Mouse (Mus musculus): ENCODE measurements around the gene Fbh1. TPM values are rescaled to one million over a fixed set of nuclear protein-coding genes. Genes with fewer than 3 reads are reported as not detected.
"Not testable (repeated sequence)": the region's sequence is repeated elsewhere in the genome, so short reads cannot be mapped to it uniquely, and the experiment has no call there.

The Fbh1 gene
- polyA plus RNA-seq, 1 experiment from 2014 or later = 112 TPM

- Histone ChIP-seq H3K4me3 (no peak overlapping the region), H3K27me3 (ENCODE audit: low read depth, poor library complexity, severe bottlenecking) (peaks cover 14% of the 10 kb centered on the region), H3K9me3 (replicated peaks) (no peaks in the 10 kb centered on the region), H3K4me1 (no peaks in the 10 kb centered on the region), H3K36me3 (no peaks in the 10 kb centered on the region), H3K27ac (replicated peaks) (no peak overlapping the region)
- no peak for DNase-seq (ENCODE audit: low spot score)
- 84% methylated on average over 6 of the region's 6 CpGs for WGBS
These were observed 64.8 kb downstream of the Fbh1 start for GRCm38 (mm10) chr2:11712483-11712990.

GRCm38 (mm10) chr2:11710101-11710500 lies 67.3 kb downstream of the Fbh1 start:
- H3K4me3 ChIP-seq; H3K27ac ChIP-seq (replicated peaks); H3K36me3 ChIP-seq; H3K9me3 ChIP-seq (replicated peaks): not testable (repeated sequence)
- 64% methylated on average over 4 of the region's 4 CpGs for WGBS
- H3K27me3 ChIP-seq (ENCODE audit: low read depth, poor library complexity, severe bottlenecking) = peaks cover 38% of the 10 kb centered on the region
- H3K4me1 ChIP-seq = peaks cover 17% of the 10 kb centered on the region
- DNase-seq (ENCODE audit: low spot score) = peak; percentile 17

GRCm38 (mm10) chr2:11708538-11708937 lies 68.8 kb downstream of the Fbh1 start:
- peaks cover 19% of the 10 kb centered on the region for H3K4me1 ChIP-seq
- no peak for DNase-seq (ENCODE audit: low spot score)
- no peaks in the 10 kb centered on the region for H3K36me3 ChIP-seq
- H3K4me3 ChIP-seq = no peak overlapping the region
- H3K9me3 ChIP-seq (replicated peaks) = no peaks in the 10 kb centered on the region
- WGBS = 80% methylated on average over 5 of the region's 5 CpGs
- peaks cover 54% of the 10 kb centered on the region for H3K27me3 ChIP-seq (ENCODE audit: low read depth, poor library complexity, severe bottlenecking)
- H3K27ac ChIP-seq (replicated peaks) = no peak overlapping the region

- H3K4me3 ChIP-seq = peak overlapping the region; percentile 73
- H3K4me1 ChIP-seq = peaks cover 19% of the 10 kb centered on the region
- H3K27me3 ChIP-seq (ENCODE audit: low read depth, poor library complexity, severe bottlenecking) = peaks cover 56% of the 10 kb centered on the region
- no peaks in the 10 kb centered on the region for H3K9me3 ChIP-seq (replicated peaks)
- 42% methylated on average over 6 of the region's 6 CpGs for WGBS
- DNase-seq (ENCODE audit: low spot score) = peak; percentile 13
- no peak overlapping the region for H3K27ac ChIP-seq (replicated peaks)
- no peaks in the 10 kb centered on the region for H3K36me3 ChIP-seq
These were observed 70.7 kb downstream of the Fbh1 start for GRCm38 (mm10) chr2:11706746-11707065.

GRCm38 (mm10) chr2:11706030-11706745 lies 71.2 kb downstream of the Fbh1 start:
- Histone ChIP-seq H3K27ac (replicated peaks) (peak overlapping the region; percentile 74), H3K4me3 (peak overlapping the region; percentile 73), H3K36me3 (no peaks in the 10 kb centered on the region), H3K4me1 (peaks cover 19% of the 10 kb centered on the region), H3K9me3 (replicated peaks) (no peaks in the 10 kb centered on the region), H3K27me3 (ENCODE audit: low read depth, poor library complexity, severe bottlenecking) (peaks cover 56% of the 10 kb centered on the region)
- DNase-seq (ENCODE audit: low spot score) = no peak
- WGBS = 4% methylated on average over 28 of the region's 28 CpGs

- Histone ChIP-seq H3K9me3 (replicated peaks) (no peaks in the 10 kb centered on the region), H3K27ac (replicated peaks) (peak within 1 kb of the TSS; percentile 74), H3K4me3 (peak within 1 kb of the TSS; percentile 73), H3K27me3 (ENCODE audit: low read depth, poor library complexity, severe bottlenecking) (peaks cover 56% of the 10 kb centered on the region), H3K36me3 (no peaks in the 10 kb centered on the region), H3K4me1 (peaks cover 19% of the 10 kb centered on the region)
- WGBS = under 1% methylated on average over 37 of the region's 37 CpGs
- DNase-seq (ENCODE audit: low spot score) = peak; percentile 50
These were observed 72.0 kb downstream of the Fbh1 start, which contains the start of gene Il15ra for GRCm38 (mm10) chr2:11705201-11706025. TSS of gene Il15ra (plus strand) at chr2:11705290.

GRCm38 (mm10) chr2:11699905-11700304 lies 77.5 kb downstream of the Fbh1 start:
- 92% methylated on average over 2 of the region's 2 CpGs for WGBS
- DNase-seq (ENCODE audit: low spot score) = no peak

GRCm38 (mm10) chr2:11698994-11699393 lies 78.4 kb downstream of the Fbh1 start:
- WGBS = 64% methylated on average over 5 of the region's 5 CpGs
- DNase-seq (ENCODE audit: low spot score) = no peak
- H3K27ac ChIP-seq (replicated peaks) = no peak overlapping the region
- H3K27me3 ChIP-seq (ENCODE audit: low read depth, poor library complexity, severe bottlenecking) = 0 out of 2 replicates have a peak, but pooled peaks cover 7% of the 10 kb centered on the region
- H3K36me3 ChIP-seq = no peaks in the 10 kb centered on the region
- no peak overlapping the region for H3K4me3 ChIP-seq
- H3K9me3 ChIP-seq (replicated peaks) = no peaks in the 10 kb centered on the region
- no peaks in the 10 kb centered on the region for H3K4me1 ChIP-seq

More at GRCm38 (mm10) chr2:11699905-11700304, 77.5 kb downstream of the Fbh1 start:
- Histone ChIP-seq H3K27me3 (ENCODE audit: low read depth, poor library complexity, severe bottlenecking) (peaks cover 16% of the 10 kb centered on the region), H3K36me3 (no peaks in the 10 kb centered on the region), H3K27ac (replicated peaks) (no peak overlapping the region), H3K4me3 (no peak overlapping the region), H3K9me3 (replicated peaks) (no peaks in the 10 kb centered on the region), H3K4me1 (peaks cover under 1% of the 10 kb centered on the region; the same call in 1 of the 2 replicates)

GRCm38 (mm10) chr2:11695867-11696266 lies 81.5 kb downstream of the Fbh1 start:
- 73% methylated on average over 2 of the region's 2 CpGs for WGBS
- no peak for DNase-seq (ENCODE audit: low spot score)
- H3K9me3 ChIP-seq (replicated peaks) = no peaks in the 10 kb centered on the region
- H3K4me1 ChIP-seq = no peaks in the 10 kb centered on the region
- no peaks in the 10 kb centered on the region for H3K27me3 ChIP-seq (ENCODE audit: low read depth, poor library complexity, severe bottlenecking)
- H3K27ac ChIP-seq (replicated peaks) = no peak overlapping the region
- H3K4me3 ChIP-seq = no peak overlapping the region
- no peaks in the 10 kb centered on the region for H3K36me3 ChIP-seq

GRCm38 (mm10) chr2:11694104-11694503 lies 83.3 kb downstream of the Fbh1 start:
- WGBS = 83% methylated on average over 2 of the region's 2 CpGs
- Histone ChIP-seq H3K27ac (replicated peaks) (no peak overlapping the region), H3K36me3 (no peaks in the 10 kb centered on the region), H3K4me3 (no peak overlapping the region), H3K27me3 (ENCODE audit: low read depth, poor library complexity, severe bottlenecking) (no peaks in the 10 kb centered on the region), H3K9me3 (replicated peaks) (no peaks in the 10 kb centered on the region), H3K4me1 (no peaks in the 10 kb centered on the region)
- DNase-seq (ENCODE audit: low spot score) = no peak

- no peak for DNase-seq (ENCODE audit: low spot score)
- H3K4me1 ChIP-seq = no peaks in the 10 kb centered on the region
- 92% methylated on average over 4 of the region's 4 CpGs for WGBS
These were observed 84.0 kb downstream of the Fbh1 start for GRCm38 (mm10) chr2:11693352-11693751.

More at GRCm38 (mm10) chr2:11693352-11693751, 84.0 kb downstream of the Fbh1 start:
- Histone ChIP-seq H3K9me3 (replicated peaks) (no peaks in the 10 kb centered on the region), H3K4me3 (no peak overlapping the region), H3K27me3 (ENCODE audit: low read depth, poor library complexity, severe bottlenecking) (no peaks in the 10 kb centered on the region), H3K27ac (replicated peaks) (no peak overlapping the region), H3K36me3 (no peaks in the 10 kb centered on the region)
